Mouse (Mus musculus): ENCODE results near the gene Foxn3. TPM values are rescaled to one million over a fixed set of nuclear protein-coding genes. Genes with fewer than 3 reads are reported as not detected.

The Foxn3 gene
- polyA plus RNA-seq, 1 experiment from 2014 or later = 95.8 TPM

DNA sequence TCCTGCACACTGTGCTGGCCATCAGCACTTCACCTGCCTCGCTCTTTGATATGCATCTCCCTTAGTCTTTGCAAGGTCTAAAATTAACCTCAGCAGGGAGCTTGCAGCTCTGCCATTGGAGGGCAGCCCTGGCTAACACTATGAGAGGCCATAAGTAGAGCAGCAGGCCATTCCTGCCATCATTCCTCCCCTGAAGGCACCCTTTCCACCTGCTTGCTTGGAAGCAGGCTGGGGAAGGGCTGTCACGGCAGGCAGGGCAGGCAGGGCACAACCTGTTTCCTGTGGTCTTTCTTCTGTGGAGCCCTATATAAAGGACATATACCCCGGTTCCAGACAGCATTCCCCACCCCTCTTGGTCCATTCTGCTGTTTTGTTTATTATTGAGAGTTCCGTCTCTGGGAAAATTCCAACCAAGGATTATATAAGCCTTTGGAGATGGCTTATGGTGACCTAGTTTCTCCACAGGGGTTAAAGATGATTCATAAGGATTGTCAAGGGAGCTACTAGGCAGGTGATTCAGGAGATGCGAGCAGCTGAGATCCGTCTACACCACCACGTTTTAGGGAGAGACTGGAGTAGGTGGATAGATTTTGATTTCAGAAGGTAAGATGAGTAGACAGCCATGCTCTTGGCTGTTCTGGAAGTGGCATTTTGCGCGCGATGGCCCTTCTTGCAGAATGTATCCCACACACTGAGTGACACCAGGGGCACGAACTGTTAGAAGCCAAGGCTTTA, 347.7 kb downstream of the Foxn3 start:
- ATAC-seq (ENCODE audit: low read depth) = no peak
- Histone ChIP-seq H3K9ac (replicated peaks; ENCODE audit: low read depth, low read length) (no peak overlapping the region), H3K27me3 (ENCODE audit: control insufficient read depth, insufficient read depth, low read length) (no peaks in the 10 kb centered on the region), H3K4me3 (ENCODE audit: low read depth, low read length) (no peak overlapping the region), H3K27ac (ENCODE audit: low read depth, low read length) (no peak overlapping the region), H3K9me3 (ENCODE audit: control insufficient read depth, low read length) (no peaks in the 10 kb centered on the region), H3K4me2 (ENCODE audit: low read depth, low read length) (no peak overlapping the region), H3K36me3 (ENCODE audit: control insufficient read depth, insufficient read depth, low read length) (no peaks in the 10 kb centered on the region), H3K4me1 (ENCODE audit: control insufficient read depth, insufficient read depth, low read length) (peaks cover 32% of the 10 kb centered on the region)
- 50% methylated on average over 11 of the region's 11 CpGs for WGBS

DNA sequence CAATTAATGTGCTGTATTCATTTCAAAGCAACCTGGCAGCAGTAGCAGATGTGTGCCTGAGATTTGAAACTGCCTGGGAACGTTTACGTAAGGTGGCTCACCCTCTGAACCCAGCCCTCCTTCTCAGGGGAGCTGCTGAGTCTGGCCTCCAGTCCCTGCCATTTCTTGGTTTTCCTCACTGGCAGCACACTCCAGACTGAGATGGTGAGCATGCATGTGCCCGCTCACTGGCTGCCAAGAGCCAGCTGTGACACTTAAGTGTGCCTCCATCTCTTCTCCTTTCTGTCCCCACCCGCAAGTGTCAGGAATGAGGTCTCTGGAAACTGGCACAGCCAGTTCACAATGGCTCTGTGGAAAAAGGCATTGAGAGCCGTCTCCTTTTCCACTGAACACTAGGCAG, 349.3 kb downstream of the Foxn3 start:
- H3K9me3 ChIP-seq (ENCODE audit: control insufficient read depth, low read length) = no peaks in the 10 kb centered on the region
- no peak overlapping the region for H3K27ac ChIP-seq (ENCODE audit: low read depth, low read length)
- no peak overlapping the region for H3K4me2 ChIP-seq (ENCODE audit: low read depth, low read length)
- H3K27me3 ChIP-seq (ENCODE audit: control insufficient read depth, insufficient read depth, low read length) = no peaks in the 10 kb centered on the region
- no peak overlapping the region for H3K9ac ChIP-seq (replicated peaks; ENCODE audit: low read depth, low read length)
- ATAC-seq (ENCODE audit: low read depth) = no peak
- peaks cover 19% of the 10 kb centered on the region for H3K4me1 ChIP-seq (ENCODE audit: control insufficient read depth, insufficient read depth, low read length)
- no peak overlapping the region for H3K4me3 ChIP-seq (ENCODE audit: low read depth, low read length)
- 79% methylated on average over 5 of the region's 5 CpGs for WGBS
- H3K36me3 ChIP-seq (ENCODE audit: control insufficient read depth, insufficient read depth, low read length) = no peaks in the 10 kb centered on the region

DNA sequence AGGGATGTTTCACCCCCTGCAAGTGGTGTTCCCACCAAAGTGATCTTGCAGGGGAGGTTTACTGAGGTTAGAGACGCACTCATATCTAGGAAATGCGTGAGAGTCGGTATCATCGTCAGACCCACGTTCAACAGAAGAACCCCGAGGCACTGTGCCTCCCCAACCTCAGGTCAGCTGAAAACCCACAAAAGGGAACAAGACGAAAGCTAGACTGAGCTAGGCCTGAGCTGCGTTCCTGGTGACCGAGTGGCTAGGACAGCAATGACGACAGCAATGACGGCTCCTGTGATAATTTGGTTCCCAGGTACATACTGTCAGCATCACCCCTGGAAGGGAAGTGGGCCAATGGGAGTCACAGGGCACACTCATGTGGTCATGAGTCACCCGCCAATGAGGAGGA, 350.2 kb downstream of the Foxn3 start:
- peaks cover 14% of the 10 kb centered on the region; the same call in 1 of the 2 replicates for H3K4me1 ChIP-seq (ENCODE audit: control insufficient read depth, insufficient read depth, low read length)
- H3K4me3 ChIP-seq (ENCODE audit: low read depth, low read length) = no peak overlapping the region
- 95% methylated on average over 12 of the region's 12 CpGs for WGBS
- H3K9ac ChIP-seq (replicated peaks; ENCODE audit: low read depth, low read length) = no peak overlapping the region
- no peak overlapping the region for H3K27ac ChIP-seq (ENCODE audit: low read depth, low read length)
- no peak overlapping the region for H3K4me2 ChIP-seq (ENCODE audit: low read depth, low read length)
- H3K36me3 ChIP-seq (ENCODE audit: control insufficient read depth, insufficient read depth, low read length) = no peaks in the 10 kb centered on the region
- ATAC-seq (ENCODE audit: low read depth) = no peak
- H3K27me3 ChIP-seq (ENCODE audit: control insufficient read depth, insufficient read depth, low read length) = no peaks in the 10 kb centered on the region
- H3K9me3 ChIP-seq (ENCODE audit: control insufficient read depth, low read length) = no peaks in the 10 kb centered on the region

DNA sequence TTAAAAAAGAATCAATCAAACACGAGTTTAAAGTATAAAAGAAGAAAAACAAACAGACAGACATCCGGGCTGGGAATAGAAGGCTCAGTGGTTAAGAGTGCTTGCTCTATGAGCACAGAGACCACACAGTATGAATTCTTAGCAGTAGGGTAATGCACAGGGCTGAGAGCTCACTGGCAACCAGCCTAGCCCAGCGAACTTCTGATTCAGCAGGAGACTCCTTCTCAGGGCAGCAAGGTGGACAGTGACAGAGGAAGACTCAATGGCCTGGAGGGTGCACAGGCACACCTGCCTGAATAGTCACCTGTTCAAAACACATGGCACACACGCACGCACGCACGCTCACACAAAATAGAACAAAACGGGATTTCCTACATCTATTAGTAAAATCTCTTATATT, 353.6 kb downstream of the Foxn3 start:
- no peaks in the 10 kb centered on the region for H3K36me3 ChIP-seq (ENCODE audit: control insufficient read depth, insufficient read depth, low read length)
- 90% methylated on average over 8 of the region's 8 CpGs for WGBS
- H3K27me3 ChIP-seq (ENCODE audit: control insufficient read depth, insufficient read depth, low read length) = no peaks in the 10 kb centered on the region
- H3K9ac ChIP-seq (replicated peaks; ENCODE audit: low read depth, low read length) = no peak overlapping the region
- H3K27ac ChIP-seq (ENCODE audit: low read depth, low read length) = no peak overlapping the region
- H3K4me1 ChIP-seq (ENCODE audit: control insufficient read depth, insufficient read depth, low read length) = no peaks in the 10 kb centered on the region
- H3K4me2 ChIP-seq (ENCODE audit: low read depth, low read length) = no peak overlapping the region
- no peak for ATAC-seq (ENCODE audit: low read depth)
- no peak overlapping the region for H3K4me3 ChIP-seq (ENCODE audit: low read depth, low read length)
- H3K9me3 ChIP-seq (ENCODE audit: control insufficient read depth, low read length) = no peaks in the 10 kb centered on the region

DNA sequence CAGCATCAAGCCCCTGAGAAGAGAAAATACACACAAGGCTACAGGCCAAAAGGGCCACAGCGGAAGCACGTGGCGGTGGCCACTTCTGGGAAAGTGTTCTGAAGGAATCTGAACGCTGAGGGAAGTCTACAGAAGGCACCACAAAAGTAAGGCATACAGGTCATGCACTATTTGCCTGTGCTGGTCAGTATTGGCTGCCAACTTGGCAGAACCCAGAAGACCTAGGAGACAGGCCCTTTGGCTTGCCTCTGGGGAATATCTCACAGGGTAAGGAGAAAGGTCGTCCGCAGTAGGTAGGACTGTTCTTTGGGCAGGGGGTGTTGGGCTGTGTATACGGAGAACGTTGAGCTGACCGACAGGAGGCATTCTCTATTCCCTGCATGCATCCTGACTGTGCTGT, 355.1 kb downstream of the Foxn3 start:
- H3K9ac ChIP-seq (replicated peaks; ENCODE audit: low read depth, low read length) = no peak overlapping the region
- H3K27me3 ChIP-seq (ENCODE audit: control insufficient read depth, insufficient read depth, low read length) = no peaks in the 10 kb centered on the region
- no peaks in the 10 kb centered on the region for H3K9me3 ChIP-seq (ENCODE audit: control insufficient read depth, low read length)
- WGBS = 90% methylated on average over 9 of the region's 9 CpGs
- no peak for ATAC-seq (ENCODE audit: low read depth)
- no peak overlapping the region for H3K4me2 ChIP-seq (ENCODE audit: low read depth, low read length)
- no peak overlapping the region for H3K27ac ChIP-seq (ENCODE audit: low read depth, low read length)
- H3K36me3 ChIP-seq (ENCODE audit: control insufficient read depth, insufficient read depth, low read length) = no peaks in the 10 kb centered on the region
- no peak overlapping the region for H3K4me3 ChIP-seq (ENCODE audit: low read depth, low read length)
- no peaks in the 10 kb centered on the region for H3K4me1 ChIP-seq (ENCODE audit: control insufficient read depth, insufficient read depth, low read length)

DNA sequence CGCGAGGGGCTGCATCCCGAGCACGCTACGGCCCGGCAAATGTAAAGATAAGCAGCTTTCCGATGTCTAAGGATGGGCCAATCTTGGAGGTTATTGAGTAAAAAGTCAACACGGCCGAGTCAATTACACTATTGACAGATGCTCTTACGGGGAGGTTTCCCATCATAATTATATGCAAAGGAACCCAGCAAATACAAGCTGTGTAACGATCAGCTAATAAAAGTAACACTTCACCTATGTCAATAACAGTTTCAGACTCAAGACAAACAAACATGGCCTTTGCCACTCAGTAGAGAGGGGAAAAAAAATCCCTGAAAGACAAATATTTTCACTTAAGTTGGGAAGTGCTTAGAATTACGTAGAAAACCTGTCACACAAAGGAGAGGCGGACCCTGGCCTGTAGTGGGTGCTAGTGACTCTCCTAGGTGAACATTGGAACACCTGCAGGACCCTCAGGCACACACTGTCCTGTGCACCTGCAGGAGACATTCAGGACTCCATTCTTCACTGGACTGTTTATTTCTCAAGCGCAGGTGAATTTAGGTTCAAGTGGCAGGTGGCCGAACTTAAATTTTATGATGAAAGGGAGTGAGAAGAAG, 356.3 kb downstream of the Foxn3 start:
- no peak overlapping the region for H3K9ac ChIP-seq (replicated peaks; ENCODE audit: low read depth, low read length)
- H3K27ac ChIP-seq (ENCODE audit: low read depth, low read length) = no peak overlapping the region
- ATAC-seq (ENCODE audit: low read depth) = no peak
- H3K27me3 ChIP-seq (ENCODE audit: control insufficient read depth, insufficient read depth, low read length) = no peaks in the 10 kb centered on the region
- H3K4me2 ChIP-seq (ENCODE audit: low read depth, low read length) = no peak overlapping the region
- WGBS = 88% methylated on average over 15 of the region's 15 CpGs
- no peak overlapping the region for H3K4me3 ChIP-seq (ENCODE audit: low read depth, low read length)
- no peaks in the 10 kb centered on the region for H3K36me3 ChIP-seq (ENCODE audit: control insufficient read depth, insufficient read depth, low read length)
- no peaks in the 10 kb centered on the region for H3K9me3 ChIP-seq (ENCODE audit: control insufficient read depth, low read length)
- H3K4me1 ChIP-seq (ENCODE audit: control insufficient read depth, insufficient read depth, low read length) = no peaks in the 10 kb centered on the region

DNA sequence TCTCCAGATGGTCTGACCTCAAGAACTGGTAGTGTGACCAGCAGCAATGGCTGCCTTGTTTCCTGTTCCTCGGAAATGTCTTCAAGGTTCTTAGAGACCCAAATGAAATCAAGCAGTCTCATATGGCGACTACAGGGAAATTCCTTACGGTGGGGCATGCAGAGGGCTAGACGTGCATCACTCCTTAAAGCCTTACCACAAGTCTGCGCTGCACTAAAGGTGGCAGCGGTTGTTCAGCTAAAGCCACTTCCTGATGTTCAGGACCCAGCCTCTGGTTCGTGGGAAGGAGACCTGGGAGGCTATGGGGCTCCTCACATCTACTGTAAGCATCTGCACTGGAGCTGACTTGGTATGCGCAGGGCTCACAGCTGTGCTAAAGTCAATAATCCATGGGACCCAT, 357.6 kb downstream of the Foxn3 start:
- WGBS = 96% methylated on average over 8 of the region's 8 CpGs
- Histone ChIP-seq H3K27me3 (ENCODE audit: control insufficient read depth, insufficient read depth, low read length) (no peaks in the 10 kb centered on the region), H3K4me1 (ENCODE audit: control insufficient read depth, insufficient read depth, low read length) (no peaks in the 10 kb centered on the region)

DNA sequence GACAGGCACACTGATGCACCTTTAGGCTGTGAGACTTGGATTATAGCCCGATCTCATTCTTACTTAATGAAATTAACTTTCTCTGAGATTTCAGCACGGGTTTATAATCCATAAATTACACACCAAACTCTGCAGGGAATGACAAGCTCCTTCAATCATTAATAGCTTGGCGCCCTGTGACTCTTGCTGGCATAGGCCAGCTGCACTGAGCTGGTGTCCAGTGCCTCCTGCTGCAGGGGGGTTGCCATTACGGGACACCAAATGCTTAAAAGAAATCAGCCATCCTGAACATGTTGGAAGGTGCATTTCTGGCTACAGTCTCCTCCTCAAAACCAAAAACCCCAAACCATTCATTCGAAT, 364.3 kb downstream of the Foxn3 start:
- H3K36me3 ChIP-seq (ENCODE audit: control insufficient read depth, insufficient read depth, low read length) = no peaks in the 10 kb centered on the region
- no peak overlapping the region for H3K4me2 ChIP-seq (ENCODE audit: low read depth, low read length)
- no peak overlapping the region for H3K27ac ChIP-seq (ENCODE audit: low read depth, low read length)
- no peak overlapping the region for H3K4me3 ChIP-seq (ENCODE audit: low read depth, low read length)
- H3K9ac ChIP-seq (replicated peaks; ENCODE audit: low read depth, low read length) = no peak overlapping the region
- ATAC-seq (ENCODE audit: low read depth) = no peak
- no peaks in the 10 kb centered on the region for H3K9me3 ChIP-seq (ENCODE audit: control insufficient read depth, low read length)
- 63% methylated on average over 5 of the region's 5 CpGs for WGBS
- H3K27me3 ChIP-seq (ENCODE audit: control insufficient read depth, insufficient read depth, low read length) = no peaks in the 10 kb centered on the region
- H3K4me1 ChIP-seq (ENCODE audit: control insufficient read depth, insufficient read depth, low read length) = peaks cover 8% of the 10 kb centered on the region; the same call in 1 of the 2 replicates

More for the DNA sequence above, 357.6 kb downstream of the Foxn3 start:
- H3K4me2 ChIP-seq (ENCODE audit: low read depth, low read length) = no peak overlapping the region
- H3K27ac ChIP-seq (ENCODE audit: low read depth, low read length) = no peak overlapping the region
- no peak overlapping the region for H3K9ac ChIP-seq (replicated peaks; ENCODE audit: low read depth, low read length)
- ATAC-seq (ENCODE audit: low read depth) = no peak
- H3K4me3 ChIP-seq (ENCODE audit: low read depth, low read length) = no peak overlapping the region
- no peaks in the 10 kb centered on the region for H3K36me3 ChIP-seq (ENCODE audit: control insufficient read depth, insufficient read depth, low read length)
- H3K9me3 ChIP-seq (ENCODE audit: control insufficient read depth, low read length) = no peaks in the 10 kb centered on the region

DNA sequence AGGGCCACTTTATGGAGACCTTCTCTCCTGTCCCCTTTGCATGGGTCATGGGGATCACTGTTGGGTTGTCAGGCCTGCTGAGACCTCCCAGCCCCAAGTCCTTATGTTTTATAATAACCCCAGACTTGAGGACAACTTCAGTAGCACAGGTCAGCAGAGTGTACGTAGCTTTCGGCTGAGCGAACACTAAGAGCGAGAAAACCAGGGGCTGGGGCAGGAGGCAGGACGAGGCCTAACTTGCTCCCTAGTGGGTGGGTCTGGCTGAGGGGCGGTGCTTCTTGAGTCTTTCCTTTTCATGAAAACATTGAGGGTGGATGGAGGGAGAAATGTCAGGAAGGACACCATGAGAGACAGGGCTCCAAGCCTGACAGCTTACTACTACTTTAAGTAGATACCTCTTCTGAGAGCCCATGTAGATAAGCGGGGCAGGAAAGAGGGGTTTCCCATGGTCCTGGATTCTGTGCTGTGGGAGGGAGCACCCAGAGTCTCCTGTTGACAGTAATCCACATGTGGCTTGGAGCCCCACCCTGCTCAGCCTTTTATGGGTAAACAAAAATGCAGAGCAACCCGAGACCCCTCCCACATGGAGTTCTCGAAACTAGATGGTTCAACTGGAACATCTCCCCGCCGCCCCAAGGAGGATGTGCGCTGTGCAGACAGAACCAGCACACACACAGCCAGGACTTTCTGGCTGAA, 364.8 kb downstream of the Foxn3 start:
- WGBS = 87% methylated on average over 12 of the region's 12 CpGs
- H3K9ac ChIP-seq (replicated peaks; ENCODE audit: low read depth, low read length) = no peak overlapping the region
- ATAC-seq (ENCODE audit: low read depth) = no peak

More for the DNA sequence above, 364.8 kb downstream of the Foxn3 start:
- Histone ChIP-seq H3K4me2 (ENCODE audit: low read depth, low read length) (no peak overlapping the region), H3K36me3 (ENCODE audit: control insufficient read depth, insufficient read depth, low read length) (no peaks in the 10 kb centered on the region), H3K9me3 (ENCODE audit: control insufficient read depth, low read length) (no peaks in the 10 kb centered on the region), H3K4me1 (ENCODE audit: control insufficient read depth, insufficient read depth, low read length) (peaks cover 8% of the 10 kb centered on the region; the same call in 1 of the 2 replicates), H3K27me3 (ENCODE audit: control insufficient read depth, insufficient read depth, low read length) (no peaks in the 10 kb centered on the region), H3K27ac (ENCODE audit: low read depth, low read length) (no peak overlapping the region), H3K4me3 (ENCODE audit: low read depth, low read length) (no peak overlapping the region)
